Mouse (Mus musculus) stomach, postnatal 0 days (tissue): ENCODE results near the gene Dnase1. TPM values are rescaled to one million over a fixed set of nuclear protein-coding genes. Genes with fewer than 3 reads are reported as not detected.

ENCODE experiments used
- ATAC-seq: fragments of 200-750 bp; cut with Nextera tagmentation; 2 replicates; pipeline ENCODE4 v1.8.0; 2017; ENCODE audit not compliant: low FRiP score, low TSS enrichment
- DNase-seq: peaks from one replicate; pipeline ENCODE4 v3.0.0-alpha.2; 2016; ENCODE audit warnings: low spot score
- H3K27ac ChIP-seq: fragments of 300-500 bp; sonication (generic); replicated peaks from 2 replicates; pipeline ENCODE4 v1.5.1; 2014; ENCODE audit warnings: mild to moderate bottlenecking, control low read depth
- H3K27me3 ChIP-seq: fragments of 300-500 bp; sonication (generic); 2 replicates; pipeline ENCODE4 v1.6.1; 2014; ENCODE audit warnings: low read length; ENCODE audit not compliant: control insufficient read depth, insufficient read depth
- H3K36me3 ChIP-seq: fragments of 300-500 bp; sonication (generic); 2 replicates; pipeline ENCODE4 v1.6.1; 2014; ENCODE audit warnings: low read length, mixed read lengths; ENCODE audit not compliant: control insufficient read depth, insufficient read depth
- H3K4me1 ChIP-seq: fragments of 300-500 bp; sonication (generic); replicated peaks from 2 replicates; pipeline ENCODE4 v1.6.1; 2014; ENCODE audit warnings: antibody characterized with exemption; ENCODE audit not compliant: control insufficient read depth, insufficient read depth
- H3K4me2 ChIP-seq: fragments of 300-500 bp; sonication (generic); replicated peaks from 2 replicates; pipeline ENCODE4 v1.6.1; 2014; ENCODE audit warnings: low read depth, mild to moderate bottlenecking, control low read depth, moderate library complexity
- H3K4me3 ChIP-seq: fragments of 300-500 bp; sonication (generic); 2 replicates; pipeline ENCODE4 v1.5.1; 2014; ENCODE audit warnings: low read depth, low read length, control low read depth
- H3K9ac ChIP-seq: fragments of 300-500 bp; sonication (generic); 2 replicates; pipeline ENCODE4 v1.6.1; 2014; ENCODE audit warnings: mild to moderate bottlenecking, low read length, control low read depth, mixed read lengths
- H3K9me3 ChIP-seq: fragments of 300-500 bp; sonication (generic); 2 replicates; pipeline ENCODE4 v1.6.1; 2016; ENCODE audit warnings: low read length; ENCODE audit not compliant: control insufficient read depth
- CTCF ChIP-seq: IDR thresholded peaks from 2 replicates; pipeline ENCODE4 v1.5.1; 2016; ENCODE audit warnings: antibody characterized with exemption, low read depth, mild to moderate bottlenecking, moderate library complexity
- EP300 ChIP-seq: optimal IDR thresholded peaks from 2 replicates; pipeline ENCODE3; 2016; ENCODE audit warnings: antibody characterized with exemption
- WGBS: fragments of 180-500 bp; shearing (Covaris S2); extraction: QIAGEN DNeasy Blood & Tissue Kit; methylation state at CpG from one replicate; pipeline ENCODE4 v1.1.7; 2014; 5-methylcytosine and 5-hydroxymethylcytosine counted together
- polyA plus RNA-seq: library from polyadenylated mRNA; unstranded; fragments of >200 nt; fragmentation: Nextera tagmentation; extraction: Ambion mirVana; gene quantifications from 2 replicates; pipeline ENCODE4 v1.2.1, GENCODE M21; 2015

Gene Dnase1
- polyA plus RNA-seq, 1 experiment from 2014 or later, result 0.78 TPM

DNA sequence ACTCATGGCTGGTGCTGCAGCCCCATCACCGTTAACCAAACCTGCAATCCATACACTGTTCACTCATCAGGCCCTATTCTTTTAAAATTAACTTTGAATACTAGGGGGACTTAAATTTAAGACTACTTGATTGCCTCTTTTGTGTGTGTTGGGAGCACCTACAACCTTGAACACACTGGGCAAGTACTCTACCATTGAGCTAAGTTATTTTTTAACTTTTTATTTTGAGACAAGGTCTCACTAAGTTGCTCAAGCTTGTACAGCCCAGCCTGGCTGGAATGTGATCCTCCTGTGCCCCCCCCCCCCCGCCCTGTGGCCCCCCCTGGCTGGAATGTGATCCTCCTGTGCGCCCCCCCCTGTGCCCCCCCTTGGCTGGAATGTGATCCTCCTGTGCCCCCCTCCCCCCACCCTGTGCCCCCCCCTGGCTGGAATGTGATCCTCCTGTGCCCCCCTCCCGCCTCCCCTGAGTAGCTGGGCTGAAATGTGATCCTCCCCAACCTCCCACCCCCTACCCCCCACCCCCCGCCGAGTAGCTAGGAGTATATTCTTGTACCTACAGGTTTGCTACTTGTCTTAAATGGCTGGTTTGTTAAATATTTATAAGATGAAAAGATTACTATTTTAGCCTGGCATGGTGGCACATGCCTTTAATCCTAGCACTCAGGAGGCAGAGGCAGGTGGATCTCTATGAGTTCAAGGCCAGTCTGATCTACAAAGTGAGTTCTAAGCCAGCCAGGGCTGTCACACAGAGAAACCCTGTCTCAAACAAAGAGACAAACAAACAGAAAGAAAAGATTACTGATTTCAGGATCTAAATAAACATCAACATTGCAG lies 5.1 kb upstream of the Dnase1 start:
- TF ChIP-seq CTCF, result no peak
- no peak for ATAC-seq
- H3K27me3 ChIP-seq, result no peaks in the 10 kb centered on the region
- no peaks in the 10 kb centered on the region for H3K36me3 ChIP-seq
- 63% methylated on average over 4 of the region's 6 CpGs for WGBS
- no peak overlapping the region for H3K4me2 ChIP-seq
- H3K27ac ChIP-seq, result no peak overlapping the region
- no peak for DNase-seq
- no peak overlapping the region for H3K4me3 ChIP-seq
- no peaks in the 10 kb centered on the region for H3K4me1 ChIP-seq
- H3K9ac ChIP-seq, result no peak overlapping the region
- H3K9me3 ChIP-seq, result no peaks in the 10 kb centered on the region

GRCm38 (mm10) chr16:4032341-4032748 lies 4.4 kb upstream of the Dnase1 start:
- 0 out of 2 replicates have a peak, but pooled peaks cover 2% of the 10 kb centered on the region for H3K36me3 ChIP-seq
- DNase-seq (no peak), ATAC-seq (no peak)
- no peak overlapping the region for H3K4me2 ChIP-seq
- H3K9ac ChIP-seq, result no peak overlapping the region
- no peak overlapping the region for H3K4me3 ChIP-seq
- WGBS, result 77% methylated on average over 6 of the region's 6 CpGs
- no peaks in the 10 kb centered on the region for H3K4me1 ChIP-seq
- TF ChIP-seq EP300 (no peak), CTCF (no peak)
- H3K27me3 ChIP-seq, result no peaks in the 10 kb centered on the region
- H3K27ac ChIP-seq, result no peak overlapping the region
- H3K9me3 ChIP-seq, result no peaks in the 10 kb centered on the region

- Histone ChIP-seq H3K9ac (no peak overlapping the region), H3K4me1 (no peaks in the 10 kb centered on the region), H3K4me2 (no peak overlapping the region), H3K27ac (no peak overlapping the region), H3K9me3 (no peaks in the 10 kb centered on the region), H3K27me3 (no peaks in the 10 kb centered on the region), H3K4me3 (no peak overlapping the region), H3K36me3 (peaks cover 8% of the 10 kb centered on the region; the same call in 1 of the 2 replicates)
- TF ChIP-seq EP300, result no peak
- no peak for TF ChIP-seq CTCF
- 70% methylated on average over 5 of the region's 5 CpGs for WGBS
- ATAC-seq (no peak), DNase-seq (no peak)
Measured at GRCm38 (mm10) chr16:4033971-4034370, 2.8 kb upstream of the Dnase1 start.

DNA sequence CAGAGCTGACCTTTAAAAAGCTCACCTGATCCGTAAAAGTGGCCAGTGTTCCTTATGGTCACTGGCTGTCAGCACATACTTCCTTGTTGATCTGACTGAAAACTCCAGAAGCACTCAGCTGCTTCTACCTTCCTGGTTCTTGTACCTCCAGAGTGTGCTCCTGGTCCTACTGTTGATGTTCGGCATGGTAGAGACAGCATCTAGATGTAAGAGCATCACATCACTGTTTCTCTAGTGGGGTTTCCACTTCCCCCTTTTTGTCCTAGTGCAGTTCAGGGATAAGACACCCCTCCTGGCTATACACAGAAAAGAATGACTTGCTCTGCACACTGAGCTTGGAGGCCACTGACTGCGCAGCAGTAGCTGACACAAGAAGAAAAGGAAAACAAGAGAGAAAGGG lies 2.3 kb upstream of the Dnase1 start:
- 81% methylated on average over 3 of the region's 3 CpGs for whole genome bisulfite sequencing
- no peak for ATAC-seq
- no peak for DNase-seq
- H3K36me3 ChIP-seq, result peaks cover 8% of the 10 kb centered on the region; the same call in 1 of the 2 replicates
- H3K27me3 ChIP-seq, result no peaks in the 10 kb centered on the region
- no peak overlapping the region for H3K9ac ChIP-seq
- no peaks in the 10 kb centered on the region for H3K4me1 ChIP-seq
- no peak overlapping the region for H3K27ac ChIP-seq
- no peaks in the 10 kb centered on the region for H3K9me3 ChIP-seq
- no peak overlapping the region for H3K4me2 ChIP-seq
- H3K4me3 ChIP-seq, result no peak overlapping the region
- TF ChIP-seq EP300, result no peak

- DNase-seq (no peak), ATAC-seq (no peak)
- Histone ChIP-seq H3K9me3 (no peaks in the 10 kb centered on the region), H3K4me2 (no peak overlapping the region), H3K4me1 (no peaks in the 10 kb centered on the region), H3K27ac (no peak overlapping the region), H3K27me3 (no peaks in the 10 kb centered on the region), H3K9ac (no peak overlapping the region), H3K36me3 (peaks cover 8% of the 10 kb centered on the region; the same call in 1 of the 2 replicates), H3K4me3 (no peak overlapping the region)
- TF ChIP-seq CTCF, result no peak
- no peak for TF ChIP-seq EP300
- WGBS, result 84% methylated on average over 2 of the region's 2 CpGs
Measured at GRCm38 (mm10) chr16:4035575-4035974, 1.2 kb upstream of the Dnase1 start.

- Histone ChIP-seq H3K27me3 (no peaks in the 10 kb centered on the region), H3K27ac (no peak overlapping the region), H3K9ac (no peak overlapping the region), H3K4me3 (no peak overlapping the region), H3K36me3 (peaks cover 8% of the 10 kb centered on the region; the same call in 1 of the 2 replicates), H3K4me1 (no peaks in the 10 kb centered on the region), H3K9me3 (no peaks in the 10 kb centered on the region), H3K4me2 (no peak overlapping the region)
- no peak for ATAC-seq
- WGBS, result 85% methylated on average over 7 of the region's 7 CpGs
- DNase-seq, result no peak
- no peak for TF ChIP-seq CTCF
- no peak for TF ChIP-seq EP300
Measured at GRCm38 (mm10) chr16:4037690-4038089, 948 bp downstream of the Dnase1 start.
